Mouse (Mus musculus) lung, postnatal 25 days (tissue): ENCODE data around the gene 2610008E11Rik.
A peak's percentile ranks its signal among the peaks of the same experiment; 100 is the strongest.
"Not testable (repeated sequence)": the region's sequence is repeated elsewhere in the genome, so short reads cannot be mapped to it uniquely, and the experiment has no call there.

Source experiments
- DNase-seq: peaks from one replicate; pipeline ENCODE4 v3.0.0; 2022; ENCODE audit warnings: low spot score

Gene 2610008E11Rik

GRCm38 (mm10) chr10:79097161-79097754, at the start of gene 2610008E11Rik:
TSS of gene 2610008E11Rik (minus strand) at chr10:79097600.
- DNase-seq, result peak; percentile 97

- peak; percentile 57 for DNase-seq
Measured at GRCm38 (mm10) chr10:79116125-79116849, 18.9 kb upstream of the 2610008E11Rik start.

- DNase-seq, result no peak
Measured at GRCm38 (mm10) chr10:79115085-79115484, 17.7 kb upstream of the 2610008E11Rik start.

GRCm38 (mm10) chr10:79110482-79110881, 13.1 kb upstream of the 2610008E11Rik start:
- DNase-seq, result no peak

- DNase-seq, result no peak
Measured at GRCm38 (mm10) chr10:79109156-79109555, 11.8 kb upstream of the 2610008E11Rik start.

- no peak for DNase-seq
Measured at GRCm38 (mm10) chr10:79107531-79107930, 10.1 kb upstream of the 2610008E11Rik start.

- DNase-seq, result no peak
Measured at GRCm38 (mm10) chr10:79106325-79107282, 9.2 kb upstream of the 2610008E11Rik start.

- no peak for DNase-seq
Measured at GRCm38 (mm10) chr10:79096706-79097105, 694 bp downstream of the 2610008E11Rik start.

- no peak for DNase-seq
Measured at GRCm38 (mm10) chr10:79091731-79092130, 5.7 kb downstream of the 2610008E11Rik start.

- DNase-seq, result no peak
Measured at GRCm38 (mm10) chr10:79089000-79089399, 8.4 kb downstream of the 2610008E11Rik start.

GRCm38 (mm10) chr10:79086577-79086976, 10.8 kb downstream of the 2610008E11Rik start:
- no peak for DNase-seq

GRCm38 (mm10) chr10:79057370-79057769, 40.0 kb downstream of the 2610008E11Rik start:
- not testable (repeated sequence) for DNase-seq

GRCm38 (mm10) chr10:79042457-79042856, 54.9 kb downstream of the 2610008E11Rik start:
- not testable (repeated sequence) for DNase-seq

GRCm38 (mm10) chr10:79028441-79028840, 69.0 kb downstream of the 2610008E11Rik start, which contains the start of gene Olfr57:
TSS of gene Olfr57 (plus strand) at chr10:79028741.
- DNase-seq, result no peak
